Mouse (Mus musculus): Measurements from ENCODE around the gene Ift172.

DNA sequence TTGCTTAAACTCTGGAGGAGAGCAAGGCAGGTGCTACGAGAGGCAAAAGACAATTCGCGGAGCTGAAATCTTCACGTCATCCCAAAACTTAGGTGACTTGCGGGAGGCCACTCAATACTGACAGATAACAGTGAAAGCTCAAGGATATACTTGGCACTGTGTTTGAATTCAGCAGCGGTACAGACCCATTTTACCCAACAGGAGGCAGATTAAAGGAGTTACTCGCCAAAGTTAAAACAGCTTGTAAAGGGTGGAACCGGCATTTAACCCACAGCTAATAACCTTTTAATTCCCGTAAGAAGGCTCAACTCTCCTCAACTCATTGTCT, 409 bp upstream of the Ift172 start:
- no peak for TF ChIP-seq CTCF (IDR thresholded peaks at IDR 0.05; ENCODE audit: insufficient read depth, low read depth, low read length)
- no peak for TF ChIP-seq POLR2A (IDR thresholded peaks at IDR 0.05; ENCODE audit: insufficient read depth, low read depth, low read length)

Data from olfactory bulb, adult 2 months (tissue).